Mouse (Mus musculus): Measurements from ENCODE around the gene Ppp1r14a.

GRCm38 (mm10) chr7:29283876-29284275, 5.2 kb upstream of the Ppp1r14a start:
- no peak for TF ChIP-seq CTCF (IDR thresholded peaks at IDR 0.05; ENCODE audit: low read depth, low read length)
- no peak for TF ChIP-seq GATA1 (IDR thresholded peaks at IDR 0.05; ENCODE audit: borderline replicate concordance, low read length)
- no peak for TF ChIP-seq POLR2AphosphoS5 (IDR thresholded peaks at IDR 0.05; ENCODE audit: insufficient replicate concordance, low read depth, low read length)
- no peak for TF ChIP-seq TAL1 (conservative IDR thresholded peaks at IDR 0.05; ENCODE audit: low read depth, low read length)
- no peak for TF ChIP-seq GATA2 (IDR thresholded peaks at IDR 0.05; ENCODE audit: borderline replicate concordance, low read depth, low read length)
